Mouse (Mus musculus) bone marrow macrophage, adult 2 months (primary cell): ENCODE measurements around the gene Grm6.

Experiments
- CTCF ChIP-seq: IDR thresholded peaks from 2 replicates; pipeline ENCODE4 v1.5.1; 2012; ENCODE audit warnings: low read depth, mild to moderate bottlenecking, low read length, moderate library complexity
- POLR2A ChIP-seq: IDR thresholded peaks from 2 replicates; pipeline ENCODE4 v1.6.1; 2012; ENCODE audit warnings: mild to moderate bottlenecking, low read depth, low read length, borderline replicate concordance

DNA sequence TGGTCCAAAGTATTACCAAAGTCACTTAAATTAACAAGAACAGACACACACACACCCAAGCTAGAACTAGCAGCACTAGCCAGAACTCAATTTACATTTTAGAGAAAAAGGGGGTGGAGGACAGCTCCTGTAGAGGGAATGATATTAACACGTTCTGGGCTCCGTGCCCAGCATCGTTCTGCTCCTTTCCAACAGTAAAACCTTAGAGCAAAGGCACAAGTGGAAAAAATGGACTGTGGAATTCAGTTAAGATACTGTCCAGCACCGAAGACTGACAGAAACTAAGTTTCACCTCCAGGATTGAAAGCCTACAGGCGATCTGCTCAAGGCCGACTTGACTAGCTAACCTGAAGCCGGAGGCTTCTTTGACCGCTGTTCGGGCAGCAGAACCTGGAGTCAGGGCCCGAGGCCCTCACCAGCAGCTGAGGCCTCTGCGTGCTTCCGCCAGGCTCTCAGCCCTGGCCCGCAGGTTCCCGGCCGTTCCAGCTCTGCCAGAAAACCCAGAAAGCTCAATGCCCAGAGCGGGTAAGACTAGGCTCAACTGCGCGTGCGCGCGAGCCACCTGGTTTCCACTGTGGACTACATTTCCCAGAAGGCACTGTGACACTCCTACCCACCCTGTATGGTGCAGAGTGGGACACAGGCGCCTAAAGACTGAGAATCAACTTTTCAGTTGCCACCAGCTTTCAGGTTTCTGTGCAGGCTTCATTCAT is 9.3 kb upstream of the Grm6 start, which contains the start of gene Zfp879:
- no peak for TF ChIP-seq CTCF
- no peak for TF ChIP-seq POLR2A
